Mouse (Mus musculus): ENCODE data around the gene Tmem108. TPM values are rescaled to one million over a fixed set of nuclear protein-coding genes. Genes with fewer than 3 reads are reported as not detected.
A peak's percentile ranks its signal among the peaks of the same experiment; 100 is the strongest.

Gene Tmem108
- total RNA-seq, 2 experiments from 2014 or later: 4.1 to 5.9 TPM

- DNase-seq: no peak
Observed at GRCm38 (mm10) chr9:103443824-103444185, 317.8 kb downstream of the Tmem108 start.

- DNase-seq: peak; percentile 25
Observed at GRCm38 (mm10) chr9:103443121-103443823, 318.4 kb downstream of the Tmem108 start.

GRCm38 (mm10) chr9:103440597-103440996 is 321.0 kb downstream of the Tmem108 start:
- DNase-seq: no peak

GRCm38 (mm10) chr9:103437104-103437503 is 324.5 kb downstream of the Tmem108 start:
- peak; percentile 9 for DNase-seq

GRCm38 (mm10) chr9:103434116-103434515 is 327.5 kb downstream of the Tmem108 start:
- no peak for DNase-seq

Other genes starting within 250 kb of the Tmem108 start
- gene Nphp3, start 240.7 kb upstream of the Tmem108 start, total RNA-seq (2021): 1 to 10 TPM; 3.9 to 5.2 TPM